Mouse (Mus musculus): ENCODE results near the gene Cyp2d10. TPM values are rescaled to one million over a fixed set of nuclear protein-coding genes. Genes with fewer than 3 reads are reported as not detected.

Cyp2d10 gene
- polyA plus RNA-seq, 1 experiment from 2014 or later: not detected

DNA sequence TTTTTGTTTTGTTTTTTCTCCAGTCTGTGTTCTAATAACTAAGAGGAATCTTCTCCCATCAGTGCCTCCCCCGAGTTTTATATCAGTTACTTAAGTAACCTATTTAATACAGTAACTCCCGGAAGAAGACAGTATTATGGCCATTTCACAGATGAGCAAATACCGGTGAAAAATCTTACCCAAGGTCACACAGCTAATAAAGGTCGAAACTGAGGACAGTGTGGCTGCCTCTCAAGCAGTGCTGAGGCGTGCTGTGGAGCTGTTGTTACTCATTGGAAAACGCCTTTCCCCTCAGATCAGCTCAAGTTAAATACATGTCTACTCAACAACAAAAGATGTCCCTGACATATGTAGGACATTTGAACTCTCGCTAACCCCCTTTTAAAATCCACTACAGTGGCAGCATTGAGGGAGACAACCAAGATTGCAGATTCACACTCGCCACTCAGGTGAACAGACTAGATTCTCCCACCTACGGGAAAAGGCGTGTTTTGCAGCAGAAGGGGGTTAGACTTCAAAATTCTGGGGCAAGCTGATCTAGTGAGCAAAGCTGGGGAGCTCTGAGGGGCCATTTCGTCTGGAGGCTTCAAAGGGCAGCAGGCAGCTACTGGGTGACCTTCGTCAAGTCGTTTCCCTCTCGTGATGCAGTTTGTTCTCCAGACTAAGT, 53.8 kb downstream of the Cyp2d10 start:
- H3K9ac ChIP-seq: peak overlapping the region; percentile 99
- no peaks in the 10 kb centered on the region for H3K27me3 ChIP-seq
- no peaks in the 10 kb centered on the region for H3K9me3 ChIP-seq
- H3K4me1 ChIP-seq (replicated peaks): peaks cover 35% of the 10 kb centered on the region
- H3K36me3 ChIP-seq: peaks cover 30% of the 10 kb centered on the region
- peak overlapping the region; percentile 91 for H3K27ac ChIP-seq (replicated peaks)
- ATAC-seq (ENCODE audit: low read depth): no peak
- WGBS: 28% methylated on average over 14 of the region's 14 CpGs
- peak overlapping the region; percentile 94 for H3K4me2 ChIP-seq
- H3K4me3 ChIP-seq: peak overlapping the region; percentile 97

Small RNA genes within 50 kb of the gene (microRNA-seq; reads per million reads assigned to microRNA genes)
- gene Gm25990: not detected
- gene Gm27331: not detected
- gene Gm27622: not detected
- not detected for gene Mir7684

Other genes with a start within 250 kb of the Cyp2d10 start
- gene Shisa8, start 194.4 kb downstream of the Cyp2d10 start, polyA plus RNA-seq (2015; fragmentation: Nextera tagmentation; extraction: Ambion mirVana): 0.72 and 0.82 TPM in 2 replicates
- 0.13 and 0.66 TPM in 2 replicates for gene Tnfrsf13c, start 182.8 kb downstream of the Cyp2d10 start, polyA plus RNA-seq (2015; fragmentation: Nextera tagmentation; extraction: Ambion mirVana)
- gene Cenpm, start 162.4 kb downstream of the Cyp2d10 start, polyA plus RNA-seq (2015; fragmentation: Nextera tagmentation; extraction: Ambion mirVana): 15.2 and 16.5 TPM in 2 replicates
- gene 1500009C09Rik, start 154.8 kb downstream of the Cyp2d10 start, polyA plus RNA-seq (2015; fragmentation: Nextera tagmentation; extraction: Ambion mirVana): 7.8 and 7.9 TPM in 2 replicates
- 359 and 361 TPM in 2 replicates for gene Sept3, start 132.3 kb downstream of the Cyp2d10 start, polyA plus RNA-seq (2015; fragmentation: Nextera tagmentation; extraction: Ambion mirVana)
- gene Wbp2nl, start 108.2 kb downstream of the Cyp2d10 start, polyA plus RNA-seq (2015; fragmentation: Nextera tagmentation; extraction: Ambion mirVana): not detected in 2 replicates
- 26.5 and 33.4 TPM in 2 replicates for gene Naga, start 68.3 kb downstream of the Cyp2d10 start, polyA plus RNA-seq (2015; fragmentation: Nextera tagmentation; extraction: Ambion mirVana)
- 3.0 and 3.7 TPM in 2 replicates for gene Pheta2, start 68.3 kb downstream of the Cyp2d10 start, polyA plus RNA-seq (2015; fragmentation: Nextera tagmentation; extraction: Ambion mirVana)
- gene Smdt1, start 68.2 kb downstream of the Cyp2d10 start, polyA plus RNA-seq (2015; fragmentation: Nextera tagmentation; extraction: Ambion mirVana): 383 and 401 TPM in 2 replicates
- 343 and 383 TPM in 2 replicates for gene Ndufa6, start 52.9 kb downstream of the Cyp2d10 start, polyA plus RNA-seq (2015; fragmentation: Nextera tagmentation; extraction: Ambion mirVana)
- 1.5 and 3.5 TPM in 2 replicates for gene Cyp2d22, start 26.9 kb downstream of the Cyp2d10 start, polyA plus RNA-seq (2015; fragmentation: Nextera tagmentation; extraction: Ambion mirVana)
- not detected in 2 replicates for gene Cyp2d11, start 13.2 kb downstream of the Cyp2d10 start, polyA plus RNA-seq (2015; fragmentation: Nextera tagmentation; extraction: Ambion mirVana)
- not detected in 2 replicates for gene Cyp2d9, start 26.2 kb upstream of the Cyp2d10 start, polyA plus RNA-seq (2015; fragmentation: Nextera tagmentation; extraction: Ambion mirVana)
- not detected in 2 replicates for gene Cyp2d12, start 147.9 kb upstream of the Cyp2d10 start, polyA plus RNA-seq (2015; fragmentation: Nextera tagmentation; extraction: Ambion mirVana)
- not detected in 2 replicates for gene Cyp2d34, start 213.8 kb upstream of the Cyp2d10 start, polyA plus RNA-seq (2015; fragmentation: Nextera tagmentation; extraction: Ambion mirVana)